ENCODE assay signal across 22 mouse cellular contexts in genomic region chr19:46966330-46966729, GRCm38 (mm10). TPM values are rescaled to one million over a fixed set of nuclear protein-coding genes. Genes with fewer than 3 reads are reported as not detected.
"Had no signal": no experiment of that assay in that cellular context is flagged by ENCODE, and none has a peak within 500 bp of the region (broad histone marks: within the 10 kb centered on the region; RNA-seq: fewer than 3 reads in every experiment).

No protein-coding gene starts in this region.

- H3K36me3 ChIP-seq: heart, embryonic 13.5 days; heart, embryonic 15.5 days; hindbrain, embryonic 13.5 days; hindbrain, embryonic 15.5 days; kidney, embryonic 15.5 days; limb, embryonic 13.5 days; limb, embryonic 15.5 days; liver, embryonic 12.5 days had no signal

- DNase-seq: gastrocnemius, postnatal 14 days; gastrocnemius, postnatal 36 days; heart, adult 11 months; heart, adult 2 months; heart, postnatal 14 days; heart, postnatal 36 days; kidney, postnatal 10 days; layer of hippocampus, adult 9-11 months; layer of hippocampus, postnatal 36 days; left cerebral cortex, postnatal 4 days had no signal

- H3K27ac ChIP-seq: heart, adult 2 months; heart, embryonic 13.5 days; heart, embryonic 15.5 days; hindbrain, embryonic 13.5 days; hindbrain, embryonic 15.5 days; hindbrain, postnatal 0 days; kidney, embryonic 15.5 days; limb, embryonic 13.5 days; limb, embryonic 15.5 days; liver, embryonic 12.5 days; liver, embryonic 14.5 days had no signal

- H3K4me3 ChIP-seq: heart, adult 2 months; heart, embryonic 13.5 days; heart, embryonic 15.5 days; hindbrain, embryonic 13.5 days; hindbrain, embryonic 15.5 days; kidney, embryonic 15.5 days; limb, embryonic 13.5 days; limb, embryonic 15.5 days; liver, embryonic 12.5 days had no signal

- H3K27me3 ChIP-seq: heart, embryonic 13.5 days; heart, embryonic 15.5 days; hindbrain, embryonic 13.5 days; hindbrain, embryonic 15.5 days; kidney, embryonic 15.5 days; limb, embryonic 13.5 days; limb, embryonic 15.5 days; liver, embryonic 12.5 days had no signal

RNA-seq across cellular contexts. Expression of gene Ina, which starts 48.2 kb away (rescaled TPM):
- polyA plus RNA-seq: heart, postnatal 0 days; liver, adult 2 months had no signal
